Mouse (Mus musculus) liver, embryonic 14.5 days (tissue): ENCODE results near the gene Ufc1.

ENCODE experiments used
- CTCF ChIP-seq: IDR thresholded peaks from 2 replicates; pipeline ENCODE4 v1.5.1; 2016; ENCODE audit warnings: antibody characterized with exemption, low read depth, control low read depth
- EP300 ChIP-seq: IDR thresholded peaks from 2 replicates; pipeline ENCODE4 v1.6.1; 2016; ENCODE audit warnings: antibody characterized with exemption, low read depth

DNA sequence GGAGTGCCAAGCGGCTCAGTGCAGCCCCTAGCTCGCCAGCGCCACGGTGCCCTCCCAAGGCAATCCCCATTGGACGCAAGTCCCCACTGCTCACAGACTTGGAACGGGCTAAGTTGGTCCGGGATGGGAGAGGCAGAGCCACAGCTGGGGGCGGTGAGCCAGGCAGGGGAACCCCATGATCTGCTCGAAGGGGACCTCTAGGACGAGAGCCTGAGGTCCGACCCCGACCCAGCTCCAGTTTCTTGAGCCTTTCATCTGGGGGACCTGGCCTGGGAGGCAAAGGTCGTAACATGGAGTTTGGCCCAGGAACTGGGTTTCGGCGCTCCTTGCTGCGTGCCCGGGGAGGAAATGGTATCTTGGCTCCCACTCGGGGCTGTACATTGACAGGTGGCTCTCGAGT is 8.3 kb downstream of the Ufc1 start:
- TF ChIP-seq CTCF (no peak), EP300 (no peak)
